Mouse (Mus musculus) neural tube, embryonic 11.5 days (tissue): ENCODE measurements at regions not wholly inside any gene's neighbourhood (a gene's known extent, or its start where the extent isn't known, plus 50 kb on each side); places are given as distances from the start of the nearest gene placed in this dataset.

Source experiments
- ATAC-seq: fragments of 200-750 bp; cut with Nextera tagmentation; 2 replicates; pipeline ENCODE4 v1.8.0; 2017; ENCODE audit warnings: moderate number of reproducible peaks, mild to moderate bottlenecking, moderate TSS enrichment, moderate library complexity; ENCODE audit not compliant: insufficient read depth, low FRiP score, low TSS enrichment
- DNase-seq: peaks from one replicate; pipeline ENCODE4 v3.0.0-alpha.2; 2015; ENCODE audit warnings: low spot score
- H3K27ac ChIP-seq: fragments of 300-500 bp; sonication (generic); 2 replicates; pipeline ENCODE4 v1.5.1; 2014; ENCODE audit warnings: low read depth, mild to moderate bottlenecking, low read length
- H3K27me3 ChIP-seq: fragments of 300-500 bp; sonication (generic); 2 replicates; pipeline ENCODE4 v1.6.1; 2014; ENCODE audit warnings: mild to moderate bottlenecking, low read length, mixed read lengths; ENCODE audit not compliant: control insufficient read depth, insufficient read depth
- H3K36me3 ChIP-seq: fragments of 300-500 bp; sonication (generic); 2 replicates; pipeline ENCODE4 v1.6.1; 2014; ENCODE audit warnings: mild to moderate bottlenecking, low read length, moderate library complexity, mixed read lengths; ENCODE audit not compliant: control insufficient read depth, insufficient read depth
- H3K4me1 ChIP-seq: fragments of 300-500 bp; sonication (generic); 2 replicates; pipeline ENCODE4 v1.6.1; 2014; ENCODE audit warnings: low read length, mixed read lengths; ENCODE audit not compliant: control insufficient read depth, insufficient read depth
- H3K4me2 ChIP-seq: fragments of 300-500 bp; sonication (generic); 2 replicates; pipeline ENCODE4 v1.6.1; 2014; ENCODE audit warnings: low read depth, mild to moderate bottlenecking, moderate library complexity
- H3K4me3 ChIP-seq: fragments of 300-500 bp; sonication (generic); 2 replicates; pipeline ENCODE4 v1.5.1; 2014; ENCODE audit warnings: low read depth, low read length
- H3K9ac ChIP-seq: fragments of 300-500 bp; sonication (generic); 2 replicates; pipeline ENCODE4 v1.6.1; 2014; ENCODE audit warnings: mild to moderate bottlenecking, low read length
- H3K9me3 ChIP-seq: fragments of 300-500 bp; sonication (generic); 2 replicates; pipeline ENCODE4 v1.6.1; 2016; ENCODE audit warnings: low read length; ENCODE audit not compliant: control insufficient read depth
- WGBS: fragments of 180-500 bp; shearing (Covaris S2); extraction: QIAGEN DNeasy Blood & Tissue Kit; methylation state at CpG from one replicate; pipeline ENCODE4 v1.1.7; 2014; 5-methylcytosine and 5-hydroxymethylcytosine counted together

DNA sequence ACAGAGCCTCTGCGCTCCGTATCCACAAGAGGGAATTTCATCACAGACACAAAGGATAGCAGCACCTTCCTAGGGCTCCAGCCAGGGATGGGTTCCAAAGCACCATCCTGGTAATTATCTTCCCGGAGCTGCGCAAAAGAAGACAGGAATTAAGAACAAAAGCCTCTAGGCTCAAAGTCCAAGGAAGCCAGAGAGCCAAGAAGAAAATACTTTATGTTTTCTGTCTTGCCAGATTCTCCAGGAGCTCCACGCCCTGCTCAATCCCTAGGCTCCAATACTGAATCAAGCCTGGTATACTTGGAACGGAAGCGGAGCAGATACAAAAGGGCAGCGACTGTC lies 54.4 kb downstream of the Irf2bpl start:
- H3K4me2 ChIP-seq: no peak overlapping the region
- no peak overlapping the region for H3K27ac ChIP-seq
- DNase-seq (no peak), ATAC-seq (no peak)
- H3K36me3 ChIP-seq: no peaks in the 10 kb centered on the region
- H3K9me3 ChIP-seq: no peaks in the 10 kb centered on the region
- no peak overlapping the region for H3K9ac ChIP-seq
- H3K4me1 ChIP-seq: peaks cover 23% of the 10 kb centered on the region; the same call in 1 of the 2 replicates
- H3K27me3 ChIP-seq: no peaks in the 10 kb centered on the region
- WGBS: 70% methylated on average over 8 of the region's 8 CpGs
- H3K4me3 ChIP-seq: no peak overlapping the region

DNA sequence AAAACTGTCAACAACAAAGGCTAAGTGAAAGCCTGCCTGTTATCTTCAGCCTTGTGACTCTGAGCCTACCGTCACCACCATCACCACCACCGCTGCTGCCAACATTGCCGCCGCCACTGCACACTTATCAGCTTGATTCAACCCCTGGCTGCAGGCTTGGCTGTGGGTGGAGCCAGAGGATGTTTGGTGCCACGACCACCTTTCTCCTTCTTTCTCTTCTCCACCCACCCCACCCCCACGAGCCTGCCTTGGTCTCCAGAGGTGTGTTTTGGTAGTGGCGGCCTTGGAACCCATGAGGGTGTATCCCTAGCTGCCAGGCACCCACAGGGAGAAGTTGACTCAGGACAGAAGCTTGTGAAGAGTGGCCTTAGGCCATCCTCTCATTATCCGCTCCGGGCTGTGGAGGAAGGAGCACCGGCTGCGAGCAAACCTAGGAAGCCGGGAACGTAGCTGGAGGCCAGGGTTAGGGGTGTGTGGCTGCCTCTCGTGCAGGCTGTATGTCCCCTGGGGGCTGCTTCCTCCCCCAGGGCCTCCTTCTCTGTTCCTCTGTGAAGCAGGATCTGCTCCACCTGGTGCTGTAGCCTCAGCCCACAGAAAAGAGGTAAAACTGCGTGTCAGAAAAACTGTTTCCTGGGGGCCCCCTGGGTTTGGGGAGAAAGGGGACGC lies 54.9 kb downstream of the Irf2bpl start:
- 77% methylated on average over 16 of the region's 16 CpGs for WGBS
- Histone ChIP-seq H3K4me3 (no peak overlapping the region), H3K9ac (no peak overlapping the region), H3K4me2 (no peak overlapping the region), H3K36me3 (no peaks in the 10 kb centered on the region), H3K4me1 (peaks cover 27% of the 10 kb centered on the region), H3K9me3 (no peaks in the 10 kb centered on the region), H3K27me3 (no peaks in the 10 kb centered on the region), H3K27ac (no peak overlapping the region)
- DNase-seq: no peak
- no peak for ATAC-seq

DNA sequence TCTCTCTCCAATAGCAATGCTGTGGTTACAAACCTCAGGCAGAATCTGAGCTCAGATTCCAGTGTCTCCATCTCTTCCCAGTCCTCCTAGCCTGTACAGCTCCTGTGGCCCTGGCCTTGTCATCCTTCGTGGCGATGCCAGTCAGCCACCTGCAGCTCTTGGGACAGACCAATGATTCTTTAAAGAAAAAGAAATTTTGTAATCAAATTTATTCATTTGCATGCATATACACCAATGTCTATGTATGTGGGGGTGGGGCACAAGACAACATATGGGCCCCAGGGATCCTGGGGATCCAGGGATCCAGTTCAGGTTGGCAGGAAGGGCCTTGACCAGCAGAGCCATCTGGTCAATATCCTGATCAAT lies 57.4 kb downstream of the Irf2bpl start:
- H3K9ac ChIP-seq: no peak overlapping the region
- 98% methylated on average over 2 of the region's 2 CpGs for WGBS
- H3K9me3 ChIP-seq: no peaks in the 10 kb centered on the region
- no peak overlapping the region for H3K4me3 ChIP-seq
- H3K4me1 ChIP-seq: peaks cover 27% of the 10 kb centered on the region
- H3K27me3 ChIP-seq: no peaks in the 10 kb centered on the region
- no peak for ATAC-seq
- DNase-seq: no peak
- H3K36me3 ChIP-seq: no peaks in the 10 kb centered on the region
- H3K4me2 ChIP-seq: no peak overlapping the region
- H3K27ac ChIP-seq: no peak overlapping the region

DNA sequence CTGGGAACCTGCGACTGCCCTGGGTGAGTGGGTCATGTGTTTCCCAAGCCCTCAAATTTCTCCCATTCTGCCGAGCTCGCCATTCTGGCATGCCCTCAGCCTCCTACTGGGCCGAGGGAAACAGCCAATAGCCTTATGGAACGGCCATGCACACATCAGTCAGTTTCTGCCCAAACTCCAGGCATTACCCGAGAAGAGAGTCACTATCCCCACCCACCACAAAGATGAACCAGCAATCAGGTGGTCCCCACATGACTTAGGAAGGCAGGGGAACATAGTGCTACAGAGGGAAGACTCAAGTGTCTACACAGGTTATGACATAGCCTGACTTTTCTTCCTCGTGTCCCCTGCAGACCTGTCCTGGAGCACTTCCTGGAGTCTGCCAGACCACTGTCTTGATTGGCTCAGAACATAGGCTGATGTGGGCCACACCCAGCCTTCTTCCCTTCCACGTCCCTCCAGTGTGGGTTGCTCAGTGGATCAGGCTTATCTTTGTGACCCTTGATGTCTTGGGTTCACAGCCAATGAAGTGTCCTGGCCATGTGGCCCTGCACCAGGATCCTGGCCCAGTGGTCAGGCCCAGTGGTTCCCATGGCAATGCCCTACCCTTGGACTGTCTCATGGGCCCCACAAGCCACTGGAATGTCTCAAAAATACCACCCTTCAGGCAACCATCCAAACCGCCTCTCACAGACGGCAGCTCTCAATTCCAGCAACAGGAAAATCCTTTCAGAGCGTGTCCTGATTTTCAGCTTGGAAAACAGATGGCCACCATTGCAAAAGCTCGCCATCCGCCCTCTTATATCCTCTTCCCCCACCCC lies 58.0 kb downstream of the Irf2bpl start:
- Histone ChIP-seq H3K27ac (no peak overlapping the region), H3K4me3 (no peak overlapping the region), H3K4me1 (peaks cover 21% of the 10 kb centered on the region), H3K9me3 (no peaks in the 10 kb centered on the region), H3K36me3 (no peaks in the 10 kb centered on the region), H3K4me2 (no peak overlapping the region), H3K9ac (no peak overlapping the region), H3K27me3 (no peaks in the 10 kb centered on the region)
- ATAC-seq: no peak
- no peak for DNase-seq
- WGBS: 69% methylated on average over 13 of the region's 13 CpGs

DNA sequence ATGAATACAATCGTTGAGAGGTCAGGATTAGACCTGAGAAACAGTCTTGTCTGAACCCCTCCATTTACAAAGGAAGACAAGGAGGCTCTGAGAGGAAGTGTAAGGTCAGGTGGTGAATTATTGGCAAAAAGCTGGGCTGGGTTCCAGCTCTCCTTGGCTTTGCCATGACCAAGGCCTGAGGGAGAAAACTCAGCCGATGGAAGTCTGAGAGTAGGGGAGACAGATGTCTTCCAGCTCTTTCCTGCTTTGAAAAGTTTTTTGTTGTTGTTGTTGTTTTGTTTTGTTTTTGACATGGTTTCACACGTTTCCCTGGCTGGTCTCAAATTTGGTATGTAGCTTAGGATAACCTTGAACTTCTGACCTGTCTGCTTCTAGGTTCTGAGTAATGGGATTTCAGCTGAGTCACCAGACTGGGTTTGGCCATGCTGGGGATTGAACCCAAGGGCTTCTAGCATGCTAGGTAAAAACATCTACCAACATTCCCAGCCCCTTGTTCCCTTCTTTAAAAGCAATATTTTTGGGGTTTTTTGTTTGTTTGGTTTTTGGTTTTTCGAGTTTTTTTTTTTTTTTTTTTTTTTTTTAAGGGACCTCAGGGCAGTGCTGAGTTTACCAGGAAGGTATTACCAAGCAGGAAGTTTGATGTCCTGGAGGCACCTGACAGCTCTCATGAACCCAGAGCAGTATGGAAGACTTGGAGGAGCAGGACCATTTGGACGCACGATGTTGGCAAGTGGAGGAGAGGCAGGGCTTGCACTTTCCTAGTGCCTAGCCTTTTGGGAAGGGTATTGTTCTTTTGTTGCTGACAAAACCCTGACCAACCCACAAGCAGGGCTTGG lies 58.8 kb downstream of the Irf2bpl start:
- WGBS: 67% methylated on average over 6 of the region's 6 CpGs
- Histone ChIP-seq H3K9ac (no peak overlapping the region), H3K4me2 (no peak overlapping the region), H3K4me3 (no peak overlapping the region), H3K4me1 (peaks cover 21% of the 10 kb centered on the region), H3K36me3 (no peaks in the 10 kb centered on the region), H3K27ac (no peak overlapping the region), H3K27me3 (no peaks in the 10 kb centered on the region), H3K9me3 (no peaks in the 10 kb centered on the region)
- DNase-seq (no peak), ATAC-seq (no peak)

DNA sequence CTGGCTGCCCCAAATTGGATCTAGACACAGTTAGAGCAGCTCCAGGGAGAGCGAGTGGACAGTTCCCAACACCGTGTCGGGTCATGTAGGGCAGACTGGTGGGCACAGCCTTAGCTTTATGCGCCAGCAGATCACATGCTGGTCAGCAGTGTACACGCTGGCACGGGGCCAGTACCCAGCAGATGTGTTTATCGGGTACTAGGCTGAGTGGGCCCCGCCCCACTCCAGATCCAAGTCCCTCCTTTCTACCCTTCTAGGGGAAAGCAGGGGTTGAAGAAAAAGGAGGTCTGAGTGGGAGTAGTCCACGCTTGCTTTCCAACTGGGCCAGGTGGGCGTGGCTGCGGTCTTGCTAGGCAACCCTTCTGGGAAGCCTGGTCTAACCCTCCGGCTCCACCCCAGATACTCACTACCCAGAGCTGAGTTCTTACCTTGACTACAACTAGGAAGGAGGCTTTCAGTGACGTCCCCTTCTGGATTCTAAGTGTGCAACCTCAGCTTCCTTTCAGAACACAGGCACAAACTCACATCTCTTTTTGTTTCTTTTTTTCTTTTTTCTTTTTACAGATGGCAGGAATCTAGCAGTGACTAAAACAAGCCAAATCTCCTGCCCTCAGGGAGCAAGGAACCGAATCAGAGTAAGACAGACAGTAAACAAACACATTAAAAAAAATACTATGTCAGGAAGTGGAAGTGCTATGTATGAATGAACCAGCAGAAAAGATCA lies 59.6 kb downstream of the Irf2bpl start:
- ATAC-seq (peak; percentile 59), DNase-seq (peak; percentile 71)
- H3K4me2 ChIP-seq: peak overlapping the region; percentile 35
- no peaks in the 10 kb centered on the region for H3K9me3 ChIP-seq
- peak overlapping the region; percentile 98 for H3K27ac ChIP-seq
- 14% methylated on average over 14 of the region's 14 CpGs for WGBS
- H3K9ac ChIP-seq: no peak overlapping the region; the same call in 1 of the 2 replicates
- no peaks in the 10 kb centered on the region for H3K36me3 ChIP-seq
- no peaks in the 10 kb centered on the region for H3K27me3 ChIP-seq
- no peak overlapping the region for H3K4me3 ChIP-seq
- H3K4me1 ChIP-seq: peaks cover 21% of the 10 kb centered on the region

DNA sequence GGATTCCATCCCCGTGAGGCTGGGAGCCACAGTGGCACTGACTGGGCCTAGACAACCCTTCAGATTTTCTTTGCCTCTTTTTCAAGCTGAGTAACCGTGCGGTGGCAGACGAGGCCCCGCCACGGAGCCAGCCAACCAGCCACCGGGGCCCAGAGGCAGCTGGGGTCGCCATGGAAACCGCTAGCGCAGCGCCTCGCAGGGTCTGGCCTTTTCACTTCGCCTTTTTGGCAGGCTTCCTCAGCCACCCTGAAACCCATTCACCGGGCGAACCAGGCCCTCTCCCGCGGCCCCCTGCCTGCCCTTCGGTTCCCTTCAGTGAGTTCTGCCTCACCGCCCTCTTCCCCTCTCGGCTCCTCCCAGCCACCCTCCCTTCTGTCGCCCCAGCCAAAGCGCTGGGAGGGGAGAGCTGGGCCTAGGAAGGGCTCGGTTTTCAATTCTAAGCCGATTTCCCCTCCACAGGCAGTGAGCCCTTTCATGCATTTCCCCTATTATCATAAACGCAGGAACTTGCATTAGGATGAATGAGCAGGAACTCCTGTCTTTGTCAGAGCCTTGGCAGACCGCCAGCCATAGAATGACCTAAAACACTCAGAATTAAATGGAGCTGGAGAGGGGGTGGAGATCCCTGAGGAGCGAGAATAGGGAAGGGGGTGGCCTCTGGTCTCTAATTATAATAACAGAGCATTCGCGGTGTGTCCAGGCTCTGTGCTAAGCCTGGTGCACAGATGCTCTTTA lies 60.6 kb downstream of the Irf2bpl start:
- H3K4me3 ChIP-seq: 0 out of 2 replicates have a peak overlapping the region, but pooled peaks have one; percentile 13
- peaks cover 21% of the 10 kb centered on the region for H3K4me1 ChIP-seq

DNA sequence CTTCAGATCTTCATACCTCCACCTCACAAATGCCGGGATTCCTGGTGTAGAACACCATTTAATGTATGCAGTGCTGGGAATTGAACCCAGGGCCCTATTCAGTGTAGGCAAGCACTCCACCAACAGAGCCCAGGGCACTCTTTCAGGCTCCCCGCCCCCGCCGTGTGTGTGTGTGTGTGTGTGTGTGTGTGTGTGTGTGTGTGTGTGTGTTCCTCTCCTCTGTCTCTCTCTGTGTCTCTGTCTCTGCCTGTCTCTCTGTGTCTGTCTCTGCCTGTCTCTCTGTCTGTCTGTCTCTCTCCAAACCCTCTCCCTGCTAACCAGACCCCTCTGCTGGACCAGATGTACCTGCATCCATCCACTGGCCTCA lies 61.1 kb downstream of the Irf2bpl start:
- DNase-seq: no peak
- Histone ChIP-seq H3K4me1 (peaks cover 24% of the 10 kb centered on the region), H3K4me3 (0 out of 2 replicates have a peak overlapping the region, but pooled peaks have one; percentile 13)

More for the DNA sequence above, 60.6 kb downstream of the Irf2bpl start:
- ATAC-seq (peak; percentile 88), DNase-seq (peak; percentile 93)
- Histone ChIP-seq H3K4me2 (peak overlapping the region; percentile 35), H3K36me3 (no peaks in the 10 kb centered on the region), H3K27me3 (no peaks in the 10 kb centered on the region), H3K9me3 (no peaks in the 10 kb centered on the region), H3K27ac (peak overlapping the region; percentile 98), H3K9ac (peak overlapping the region; percentile 58)
- WGBS: under 1% methylated on average over 29 of the region's 29 CpGs

More for the DNA sequence above, 61.1 kb downstream of the Irf2bpl start:
- H3K27ac ChIP-seq: peak overlapping the region; percentile 98
- H3K4me2 ChIP-seq: peak overlapping the region; percentile 35
- peak overlapping the region; percentile 58 for H3K9ac ChIP-seq
- no peaks in the 10 kb centered on the region for H3K36me3 ChIP-seq
- WGBS: 44% methylated on average over 4 of the region's 4 CpGs
- ATAC-seq: peak; percentile 24
- no peaks in the 10 kb centered on the region for H3K9me3 ChIP-seq
- no peaks in the 10 kb centered on the region for H3K27me3 ChIP-seq
